Mouse (Mus musculus) mammary gland, adult 2 months (tissue): Measurements from ENCODE around the gene Akt3. TPM values are rescaled to one million over a fixed set of nuclear protein-coding genes. Genes with fewer than 3 reads are reported as not detected.

Experiments
- polyA plus RNA-seq: library from polyadenylated mRNA; depleted of rRNA; stranded (reverse); fragments of >200 nt; gene quantifications from 2 replicates; pipeline ENCODE4 v1.2.3, GENCODE M21; 2012; ENCODE audit warnings: low replicate concordance; rRNA removed

Gene Akt3
- 5.4 and 7.1 TPM in 2 replicates for polyA plus RNA-seq

DNA sequence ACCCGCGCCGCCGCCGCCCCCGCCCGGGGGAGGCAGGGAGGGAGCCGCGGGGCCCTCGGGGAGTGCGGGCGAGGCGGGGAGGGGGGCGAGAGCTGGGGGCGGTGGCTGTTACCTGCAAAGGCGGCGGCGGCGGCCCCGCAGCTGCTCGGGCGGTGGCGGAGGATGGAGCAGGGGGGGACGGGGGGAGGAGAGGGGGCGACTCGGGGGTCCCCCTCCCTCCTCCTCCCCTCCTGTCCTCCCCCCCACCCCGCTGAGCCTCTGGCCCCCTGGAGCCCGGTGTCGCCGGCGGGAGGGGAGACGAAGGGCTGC is at the start of gene Akt3:
Gene Akt3 (minus strand): TSS at position 170 of the 309 bp plus-strand sequence.

Other genes with a start within 250 kb of the Akt3 start
- gene Zbtb18, start 184.1 kb upstream of the Akt3 start, polyA plus RNA-seq: 7.0 and 10.6 TPM in 2 replicates